Mouse (Mus musculus): ENCODE measurements around the gene Cox4i1. TPM values are rescaled to one million over a fixed set of nuclear protein-coding genes. Genes with fewer than 3 reads are reported as not detected.

Gene Cox4i1
- polyA plus RNA-seq, 1 experiment from 2014 or later = 920 TPM

GRCm38 (mm10) chr8:120647532-120647931 is 20.5 kb upstream of the Cox4i1 start, which contains the start of gene 1190005I06Rik:
Gene 1190005I06Rik (minus strand): TSS chr8:120647632.
- 65% methylated on average over 7 of the region's 7 CpGs for WGBS

GRCm38 (mm10) chr8:120656322-120657052 is 11.5 kb upstream of the Cox4i1 start:
- Histone ChIP-seq H3K4me3 (ENCODE audit: low read depth, low read length) (no peak overlapping the region), H3K4me2 (ENCODE audit: low read depth) (no peak overlapping the region), H3K27me3 (ENCODE audit: control insufficient read depth, insufficient read depth, low read length) (no peaks in the 10 kb centered on the region), H3K36me3 (ENCODE audit: control insufficient read depth, insufficient read depth, low read length) (peaks cover 16% of the 10 kb centered on the region), H3K9ac (ENCODE audit: low read length) (no peak overlapping the region), H3K4me1 (ENCODE audit: control insufficient read depth, insufficient read depth, low read length) (no peaks in the 10 kb centered on the region), H3K27ac (ENCODE audit: low read depth, low read length) (no peak overlapping the region), H3K9me3 (ENCODE audit: control insufficient read depth, low read length) (no peaks in the 10 kb centered on the region)
- no peak for ATAC-seq (ENCODE audit: insufficient read depth, low FRiP score, low TSS enrichment)
- no peak for DNase-seq (ENCODE audit: low spot score)
- WGBS = 94% methylated on average over 7 of the region's 7 CpGs

More at GRCm38 (mm10) chr8:120647532-120647931, 20.5 kb upstream of the Cox4i1 start, which contains the start of gene 1190005I06Rik:
- no peak for ATAC-seq (ENCODE audit: insufficient read depth, low FRiP score, low TSS enrichment)
- Histone ChIP-seq H3K9ac (ENCODE audit: low read length) (no peak within 1 kb of the TSS), H3K4me3 (ENCODE audit: low read depth, low read length) (no peak within 1 kb of the TSS), H3K4me1 (ENCODE audit: control insufficient read depth, insufficient read depth, low read length) (no peaks in the 10 kb centered on the region), H3K9me3 (ENCODE audit: control insufficient read depth, low read length) (no peaks in the 10 kb centered on the region), H3K36me3 (ENCODE audit: control insufficient read depth, insufficient read depth, low read length) (no peaks in the 10 kb centered on the region), H3K4me2 (ENCODE audit: low read depth) (no peak within 1 kb of the TSS), H3K27ac (ENCODE audit: low read depth, low read length) (no peak within 1 kb of the TSS), H3K27me3 (ENCODE audit: control insufficient read depth, insufficient read depth, low read length) (no peaks in the 10 kb centered on the region)
- no peak for DNase-seq (ENCODE audit: low spot score)

- H3K36me3 ChIP-seq (ENCODE audit: control insufficient read depth, insufficient read depth, low read length) = peaks cover 16% of the 10 kb centered on the region
- H3K27me3 ChIP-seq (ENCODE audit: control insufficient read depth, insufficient read depth, low read length) = no peaks in the 10 kb centered on the region
- no peak overlapping the region for H3K4me2 ChIP-seq (ENCODE audit: low read depth)
- no peak for DNase-seq (ENCODE audit: low spot score)
- WGBS = 91% methylated on average over 8 of the region's 8 CpGs
- H3K9me3 ChIP-seq (ENCODE audit: control insufficient read depth, low read length) = no peaks in the 10 kb centered on the region
- no peak overlapping the region for H3K27ac ChIP-seq (ENCODE audit: low read depth, low read length)
- H3K4me1 ChIP-seq (ENCODE audit: control insufficient read depth, insufficient read depth, low read length) = no peaks in the 10 kb centered on the region
- no peak overlapping the region for H3K4me3 ChIP-seq (ENCODE audit: low read depth, low read length)
- H3K9ac ChIP-seq (ENCODE audit: low read length) = no peak overlapping the region
- no peak for ATAC-seq (ENCODE audit: insufficient read depth, low FRiP score, low TSS enrichment)
Observed at GRCm38 (mm10) chr8:120657415-120657814, 10.6 kb upstream of the Cox4i1 start.

GRCm38 (mm10) chr8:120664566-120664965 is 3.5 kb upstream of the Cox4i1 start:
- WGBS = 78% methylated on average over 6 of the region's 6 CpGs

GRCm38 (mm10) chr8:120665726-120666455 is 2.1 kb upstream of the Cox4i1 start:
- Histone ChIP-seq H3K27ac (ENCODE audit: low read depth, low read length) (no peak overlapping the region), H3K27me3 (ENCODE audit: control insufficient read depth, insufficient read depth, low read length) (no peaks in the 10 kb centered on the region), H3K9me3 (ENCODE audit: control insufficient read depth, low read length) (no peaks in the 10 kb centered on the region), H3K4me2 (ENCODE audit: low read depth) (peak overlapping the region; percentile 74), H3K4me3 (ENCODE audit: low read depth, low read length) (no peak overlapping the region), H3K9ac (ENCODE audit: low read length) (no peak overlapping the region), H3K4me1 (ENCODE audit: control insufficient read depth, insufficient read depth, low read length) (peaks cover 13% of the 10 kb centered on the region), H3K36me3 (ENCODE audit: control insufficient read depth, insufficient read depth, low read length) (peaks cover 2% of the 10 kb centered on the region)
- DNase-seq (ENCODE audit: low spot score) (no peak), ATAC-seq (ENCODE audit: insufficient read depth, low FRiP score, low TSS enrichment) (no peak)
- WGBS = 84% methylated on average over 3 of the region's 3 CpGs

More at GRCm38 (mm10) chr8:120664566-120664965, 3.5 kb upstream of the Cox4i1 start:
- Histone ChIP-seq H3K36me3 (ENCODE audit: control insufficient read depth, insufficient read depth, low read length) (peaks cover 2% of the 10 kb centered on the region; the same call in 1 of the 2 replicates), H3K9me3 (ENCODE audit: control insufficient read depth, low read length) (no peaks in the 10 kb centered on the region), H3K9ac (ENCODE audit: low read length) (no peak overlapping the region), H3K27ac (ENCODE audit: low read depth, low read length) (no peak overlapping the region), H3K4me2 (ENCODE audit: low read depth) (no peak overlapping the region), H3K4me3 (ENCODE audit: low read depth, low read length) (no peak overlapping the region), H3K27me3 (ENCODE audit: control insufficient read depth, insufficient read depth, low read length) (no peaks in the 10 kb centered on the region), H3K4me1 (ENCODE audit: control insufficient read depth, insufficient read depth, low read length) (peaks cover 13% of the 10 kb centered on the region)
- DNase-seq (ENCODE audit: low spot score) (no peak), ATAC-seq (ENCODE audit: insufficient read depth, low FRiP score, low TSS enrichment) (no peak)

- 4% methylated on average over 17 of the region's 17 CpGs for WGBS
- Histone ChIP-seq H3K4me3 (ENCODE audit: low read depth, low read length) (peak overlapping the region; percentile 96), H3K9ac (ENCODE audit: low read length) (peak overlapping the region; percentile 93), H3K4me2 (ENCODE audit: low read depth) (peak overlapping the region; percentile 74), H3K9me3 (ENCODE audit: control insufficient read depth, low read length) (no peaks in the 10 kb centered on the region), H3K4me1 (ENCODE audit: control insufficient read depth, insufficient read depth, low read length) (peaks cover 13% of the 10 kb centered on the region), H3K27me3 (ENCODE audit: control insufficient read depth, insufficient read depth, low read length) (no peaks in the 10 kb centered on the region), H3K36me3 (ENCODE audit: control insufficient read depth, insufficient read depth, low read length) (peaks cover 4% of the 10 kb centered on the region), H3K27ac (ENCODE audit: low read depth, low read length) (no peak overlapping the region)
- ATAC-seq (ENCODE audit: insufficient read depth, low FRiP score, low TSS enrichment) (no peak), DNase-seq (ENCODE audit: low spot score) (peak; percentile 22)
Observed at GRCm38 (mm10) chr8:120666807-120667470, 1.1 kb upstream of the Cox4i1 start.

GRCm38 (mm10) chr8:120668374-120668905 is 418 bp downstream of the Cox4i1 start, which contains the start of gene Emc8:
Gene Emc8 (minus strand): TSS chr8:120668573.
- H3K9me3 ChIP-seq (ENCODE audit: control insufficient read depth, low read length) = no peaks in the 10 kb centered on the region
- peaks cover 8% of the 10 kb centered on the region for H3K36me3 ChIP-seq (ENCODE audit: control insufficient read depth, insufficient read depth, low read length)
- DNase-seq (ENCODE audit: low spot score) (no peak), ATAC-seq (ENCODE audit: insufficient read depth, low FRiP score, low TSS enrichment) (no peak)
- H3K27me3 ChIP-seq (ENCODE audit: control insufficient read depth, insufficient read depth, low read length) = no peaks in the 10 kb centered on the region
- peak within 1 kb of the TSS; percentile 77 for H3K27ac ChIP-seq (ENCODE audit: low read depth, low read length)
- H3K4me1 ChIP-seq (ENCODE audit: control insufficient read depth, insufficient read depth, low read length) = peaks cover 13% of the 10 kb centered on the region
- H3K4me2 ChIP-seq (ENCODE audit: low read depth) = peak within 1 kb of the TSS; percentile 74
- peak within 1 kb of the TSS; percentile 93 for H3K9ac ChIP-seq (ENCODE audit: low read length)
- peak within 1 kb of the TSS; percentile 96 for H3K4me3 ChIP-seq (ENCODE audit: low read depth, low read length)
- WGBS = 1% methylated on average over 41 of the region's 51 CpGs

- 70% methylated on average over 6 of the region's 6 CpGs for WGBS
- H3K4me3 ChIP-seq (ENCODE audit: low read depth, low read length) = no peak overlapping the region
- no peak overlapping the region for H3K9ac ChIP-seq (ENCODE audit: low read length)
- no peak for ATAC-seq (ENCODE audit: insufficient read depth, low FRiP score, low TSS enrichment)
- H3K27me3 ChIP-seq (ENCODE audit: control insufficient read depth, insufficient read depth, low read length) = no peaks in the 10 kb centered on the region
- no peak overlapping the region for H3K27ac ChIP-seq (ENCODE audit: low read depth, low read length)
- no peak overlapping the region for H3K4me2 ChIP-seq (ENCODE audit: low read depth)
- peaks cover 6% of the 10 kb centered on the region for H3K4me1 ChIP-seq (ENCODE audit: control insufficient read depth, insufficient read depth, low read length)
- H3K36me3 ChIP-seq (ENCODE audit: control insufficient read depth, insufficient read depth, low read length) = peaks cover 10% of the 10 kb centered on the region
- H3K9me3 ChIP-seq (ENCODE audit: control insufficient read depth, low read length) = no peaks in the 10 kb centered on the region
- no peak for DNase-seq (ENCODE audit: low spot score)
Observed at GRCm38 (mm10) chr8:120671775-120672174, 3.8 kb downstream of the Cox4i1 start.
